Mouse (Mus musculus) bone marrow, adult 2 months (tissue): ENCODE data around the gene Cadps. TPM values are rescaled to one million over a fixed set of nuclear protein-coding genes. Genes with fewer than 3 reads are reported as not detected.

Source experiments
- H3K27ac ChIP-seq: fragments of 200-500 bp; 2 replicates; pipeline ENCODE4 v1.5.1; 2012; ENCODE audit warnings: low read depth, mild to moderate bottlenecking, control low read depth, inconsistent platforms, low read length; ENCODE audit not compliant: control insufficient read depth, poor library complexity, insufficient read depth
- H3K4me1 ChIP-seq: fragments of 200-500 bp; 2 replicates; pipeline ENCODE4 v1.6.1; 2011; ENCODE audit warnings: low read length; ENCODE audit not compliant: control insufficient read depth, insufficient read depth
- H3K4me3 ChIP-seq: fragments of 200-500 bp; replicated peaks from 2 replicates; pipeline ENCODE3; 2011; ENCODE audit warnings: mild to moderate bottlenecking, low read depth, low read length, control low read depth; ENCODE audit not compliant: control insufficient read depth
- CTCF ChIP-seq: fragments of 200-500 bp; IDR thresholded peaks from 2 replicates; pipeline ENCODE4 v1.5.1; 2011; ENCODE audit warnings: low read length, control low read depth; ENCODE audit not compliant: control insufficient read depth, insufficient read depth
- POLR2A ChIP-seq: fragments of 200-500 bp; IDR thresholded peaks from 2 replicates; pipeline ENCODE4 v1.6.1; 2011; ENCODE audit warnings: low read depth, mild to moderate bottlenecking, control low read depth, low read length, borderline replicate concordance; ENCODE audit not compliant: control insufficient read depth
- WGBS: fragments of 180-500 bp; shearing (Covaris S2); methylation state at CpG from one replicate; pipeline ENCODE4 v1.1.7; 2018; 5-methylcytosine and 5-hydroxymethylcytosine counted together
- polyA plus RNA-seq: library from polyadenylated mRNA; stranded (reverse); fragments of >200 nt; gene quantifications from 2 replicates; pipeline ENCODE4 v1.2.4, GENCODE M21; 2011; ENCODE audit warnings: low replicate concordance; ENCODE audit not compliant: missing spikeins, insufficient read depth, insufficient read length

Gene Cadps
- polyA plus RNA-seq, 1 experiment, result not detected

DNA sequence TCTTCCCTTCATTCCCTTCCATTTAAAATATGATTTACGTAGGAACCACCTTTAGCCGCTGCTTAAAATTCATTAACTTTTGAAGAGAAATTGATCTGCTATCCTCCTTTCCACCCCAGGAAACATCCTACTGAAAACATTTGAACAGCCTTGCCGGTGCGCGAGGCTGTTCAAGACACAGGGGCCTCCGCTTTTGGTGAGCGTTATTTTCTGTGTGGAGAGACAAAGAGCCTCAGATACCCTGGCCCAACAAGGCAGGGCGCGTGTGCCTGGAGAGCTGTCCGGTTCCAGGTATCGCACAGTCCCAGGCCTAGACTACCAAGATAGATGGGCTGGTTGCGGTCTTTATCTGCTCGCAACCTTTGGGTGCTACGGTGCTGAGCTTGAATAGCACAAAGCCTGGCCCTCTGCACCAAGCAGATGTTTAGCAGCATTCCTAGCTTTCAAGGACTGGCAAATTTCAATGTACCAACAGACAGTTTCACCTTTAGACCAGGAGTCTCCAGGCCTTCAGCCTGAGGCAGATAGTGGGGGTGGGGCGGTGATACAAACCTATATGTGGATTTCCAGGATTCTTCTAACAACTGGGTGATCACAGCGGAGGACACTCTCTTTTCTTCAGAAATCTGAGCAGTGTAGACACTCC, 472.5 kb downstream of the Cadps start:
- WGBS, result 19% methylated on average over 16 of the region's 16 CpGs
- TF ChIP-seq POLR2A, result no peak
- no peak for TF ChIP-seq CTCF
- Histone ChIP-seq H3K4me1 (no peaks in the 10 kb centered on the region), H3K27ac (no peak overlapping the region), H3K4me3 (no peak overlapping the region)

DNA sequence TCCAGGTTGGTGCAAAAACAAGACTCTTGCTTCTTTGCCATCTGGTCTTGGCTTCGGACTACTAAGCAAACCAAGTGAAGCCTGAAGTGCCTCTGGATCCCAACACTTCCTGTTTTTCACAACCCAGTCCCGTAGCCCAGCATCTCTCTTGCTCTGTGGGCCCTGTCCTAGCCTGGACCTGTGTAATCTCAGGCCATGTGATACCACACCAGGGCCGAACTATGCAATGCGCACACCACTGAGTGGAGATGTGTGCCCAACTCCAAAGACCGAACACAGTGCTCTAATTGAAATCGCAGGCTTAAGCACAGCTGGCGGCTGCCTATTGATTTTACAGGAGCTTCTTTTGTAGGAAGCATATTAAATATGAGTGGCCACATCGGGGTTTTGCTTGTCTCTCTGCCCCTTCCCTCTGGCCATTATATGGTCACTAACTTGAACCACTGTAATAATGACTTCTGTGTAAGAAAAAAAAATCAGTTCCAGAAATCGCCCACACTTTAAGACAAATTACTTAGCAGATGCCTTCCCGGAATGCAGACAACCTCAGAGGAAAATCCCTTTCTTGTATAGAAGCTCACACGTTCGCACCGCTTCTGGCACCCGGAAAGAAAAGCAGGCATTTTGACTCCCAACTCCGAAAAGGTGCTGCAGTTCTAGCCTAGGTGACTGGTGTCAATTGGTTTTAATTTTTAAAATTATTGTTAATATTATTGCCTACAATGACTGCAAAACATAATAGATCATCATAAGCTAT, 473.4 kb downstream of the Cadps start:
- no peak overlapping the region for H3K4me3 ChIP-seq
- H3K27ac ChIP-seq, result no peak overlapping the region
- WGBS, result 9% methylated on average over 15 of the region's 15 CpGs
- TF ChIP-seq POLR2A (no peak), CTCF (no peak)
- no peaks in the 10 kb centered on the region for H3K4me1 ChIP-seq

DNA sequence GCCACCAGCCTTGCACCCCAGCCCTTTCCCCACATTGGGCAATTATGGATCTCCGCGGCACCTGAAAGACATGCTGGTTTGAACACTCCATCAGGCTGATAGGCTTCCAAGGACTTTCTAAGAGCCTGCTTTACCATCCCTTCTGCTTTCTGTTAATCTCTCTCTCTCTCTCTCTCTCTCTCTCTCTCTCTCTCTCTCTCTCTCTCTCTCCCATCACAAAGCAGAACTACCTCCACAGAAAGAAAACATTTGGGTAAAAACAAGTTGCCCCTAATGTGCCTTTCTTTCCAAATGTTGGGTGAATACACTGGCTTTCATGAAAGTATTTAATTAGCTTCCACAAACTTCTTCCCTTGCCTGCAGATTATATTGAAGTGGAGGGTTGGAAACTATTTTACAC, 474.8 kb downstream of the Cadps start, which contains the start of gene Fezf2:
Gene Fezf2, minus strand, starts transcription at position 101 of the 400 bp plus-strand sequence.
- TF ChIP-seq CTCF, result no peak
- no peak for TF ChIP-seq POLR2A
- 7% methylated on average over 2 of the region's 2 CpGs for WGBS
- Histone ChIP-seq H3K27ac (no peak within 1 kb of the TSS), H3K4me3 (no peak within 1 kb of the TSS), H3K4me1 (no peaks in the 10 kb centered on the region)

DNA sequence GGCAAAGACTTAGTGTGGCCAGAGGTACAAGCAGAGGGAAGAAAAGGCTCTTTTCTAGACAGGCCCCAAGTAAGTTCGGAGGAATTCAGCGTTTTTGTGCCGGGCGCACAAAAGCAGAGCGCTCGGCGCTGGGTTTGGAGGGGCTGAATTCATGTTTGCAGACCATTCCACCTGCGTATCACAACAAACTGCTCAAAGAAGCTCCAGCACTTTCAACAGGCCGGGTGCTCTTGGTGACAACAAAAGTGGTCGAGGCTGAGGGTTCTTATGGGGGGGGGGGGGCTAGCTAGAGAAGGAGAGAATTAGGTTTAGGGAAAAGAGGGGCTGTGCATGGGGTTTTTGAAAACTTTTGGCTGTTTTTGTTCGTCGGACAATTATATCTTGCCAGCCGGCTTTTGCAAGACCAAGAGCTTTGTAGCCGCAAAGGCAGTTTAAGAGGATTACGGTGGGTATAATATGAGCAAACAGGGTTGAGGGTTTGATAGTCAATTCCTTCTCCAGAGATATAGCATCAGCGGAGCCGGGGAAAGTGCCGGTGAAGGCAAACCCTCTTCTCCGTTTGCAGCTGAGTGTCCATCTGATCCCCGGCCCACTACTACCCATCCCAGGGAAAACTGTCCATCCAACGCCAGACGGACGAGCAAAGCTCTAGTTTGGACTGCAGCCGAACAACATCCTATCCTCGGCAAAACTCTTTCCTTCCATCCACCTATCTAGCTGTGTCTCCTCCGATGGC, 475.8 kb downstream of the Cadps start:
- Histone ChIP-seq H3K4me3 (no peak overlapping the region), H3K4me1 (no peaks in the 10 kb centered on the region), H3K27ac (no peak overlapping the region)
- 6% methylated on average over 26 of the region's 26 CpGs for WGBS
- TF ChIP-seq CTCF (no peak), POLR2A (no peak)

DNA sequence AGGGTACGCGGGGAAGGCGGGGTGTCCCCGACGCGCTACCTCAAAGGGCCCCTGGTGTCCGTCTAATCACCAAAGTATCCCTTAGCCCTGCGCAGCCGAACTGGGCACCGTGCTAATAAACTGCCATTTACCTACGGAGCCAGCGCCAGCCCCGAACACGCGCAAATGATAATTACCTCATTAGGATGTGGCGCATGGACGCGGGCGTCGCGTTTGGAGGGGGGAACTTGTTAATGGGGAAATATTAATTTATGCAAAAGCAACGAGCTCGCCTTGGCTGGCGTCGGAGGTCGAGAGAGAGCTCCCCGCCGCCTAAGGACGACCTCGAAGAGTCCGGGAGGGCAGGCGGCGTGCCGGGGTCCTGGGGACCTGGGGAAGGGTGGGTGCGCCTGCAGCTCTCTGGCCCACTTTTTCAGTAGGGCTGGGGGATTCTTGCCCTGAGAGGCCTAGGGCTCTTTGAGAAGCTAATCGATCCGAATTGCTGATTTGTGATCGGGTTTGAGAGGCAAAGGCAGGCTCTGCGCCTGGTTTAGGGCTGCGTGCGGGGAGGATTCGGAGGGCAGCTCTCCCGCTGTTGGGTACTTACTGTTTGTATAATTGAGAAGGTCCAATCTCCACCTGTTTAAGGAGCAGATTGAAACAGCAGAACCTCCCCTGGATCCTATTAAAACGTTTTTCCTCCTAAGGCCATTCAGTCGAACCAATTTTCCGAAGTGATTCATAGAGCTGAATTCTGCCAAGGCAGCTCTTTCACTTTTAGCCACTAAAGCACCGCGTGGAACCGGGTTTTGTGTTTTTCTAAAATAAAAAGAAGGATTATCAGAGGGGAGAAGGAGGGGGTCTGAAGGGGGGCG, 476.6 kb downstream of the Cadps start:
- WGBS, result 2% methylated on average over 50 of the region's 50 CpGs
- no peak for TF ChIP-seq CTCF
- no peak for TF ChIP-seq POLR2A
- H3K4me1 ChIP-seq, result no peaks in the 10 kb centered on the region
- H3K4me3 ChIP-seq, result no peak overlapping the region
- no peak overlapping the region for H3K27ac ChIP-seq

DNA sequence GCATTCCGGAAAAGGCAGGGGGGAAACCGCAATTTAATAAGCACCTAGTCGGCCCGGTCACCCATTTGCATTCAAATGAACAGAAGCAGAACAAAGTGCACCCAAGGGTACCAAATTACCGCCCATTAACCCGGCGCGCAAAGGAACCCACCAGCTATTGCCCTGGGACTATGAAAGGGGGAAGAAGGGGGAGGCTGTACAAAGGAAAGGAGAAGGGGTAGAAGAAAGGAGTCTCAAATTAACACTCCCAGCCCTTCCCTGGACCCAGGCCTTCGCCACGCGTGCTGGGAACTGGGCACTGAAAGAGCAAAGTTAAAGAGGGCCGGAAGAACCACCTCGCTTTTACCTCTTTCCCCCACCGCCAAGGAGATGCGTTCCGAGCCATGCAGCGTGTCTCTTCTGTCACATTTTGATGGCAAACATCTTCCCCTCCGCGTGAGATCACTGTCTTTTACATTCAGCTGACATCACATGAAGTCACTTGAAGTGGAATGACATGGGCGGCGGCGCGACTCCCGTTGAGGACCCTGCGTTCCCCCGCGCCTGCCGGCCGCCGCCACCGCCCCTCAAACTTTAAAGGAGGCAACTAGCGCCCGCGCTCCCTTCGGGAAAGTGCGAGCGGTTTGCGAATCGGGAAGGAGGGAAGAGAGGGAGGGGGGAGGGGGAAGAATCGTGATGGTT, 477.5 kb downstream of the Cadps start:
- Histone ChIP-seq H3K4me1 (no peaks in the 10 kb centered on the region), H3K27ac (no peak overlapping the region), H3K4me3 (no peak overlapping the region)
- WGBS, result 3% methylated on average over 40 of the region's 40 CpGs
- TF ChIP-seq CTCF (no peak), POLR2A (no peak)

DNA sequence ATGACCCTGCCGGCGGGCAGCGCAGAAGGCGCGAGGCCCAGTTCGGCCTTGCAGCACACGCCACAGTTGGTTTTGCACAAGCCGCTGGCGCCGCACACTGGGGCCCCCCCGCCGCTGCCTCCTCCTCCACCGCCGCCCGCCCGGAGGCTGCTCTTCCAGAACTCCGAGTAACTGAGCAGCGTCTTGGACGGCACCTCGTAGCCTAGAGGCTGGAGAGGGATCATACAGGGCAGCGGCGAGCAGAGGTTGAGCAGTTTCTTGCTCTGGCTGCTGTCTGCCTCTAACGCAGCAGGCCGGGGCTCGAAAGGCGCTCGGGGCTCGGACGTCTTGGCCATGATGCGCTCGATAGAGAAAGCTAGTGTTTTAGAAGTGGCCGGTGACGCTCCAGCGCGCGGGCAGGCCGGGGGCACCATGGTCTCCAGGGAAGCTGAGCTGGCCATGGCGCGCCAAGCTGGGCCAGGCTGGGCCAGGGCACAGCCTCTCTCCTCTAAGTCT, 478.1 kb downstream of the Cadps start:
- Histone ChIP-seq H3K27ac (no peak overlapping the region; the same call in 1 of the 2 replicates), H3K4me3 (no peak overlapping the region), H3K4me1 (no peaks in the 10 kb centered on the region)
- TF ChIP-seq CTCF, result no peak
- no peak for TF ChIP-seq POLR2A
- 2% methylated on average over 37 of the region's 39 CpGs for WGBS
